Mouse (Mus musculus) B cell, adult 67 days (primary cell): ENCODE results near the gene Slc17a5. TPM values are rescaled to one million over a fixed set of nuclear protein-coding genes. Genes with fewer than 3 reads are reported as not detected.

Experiments used
- total RNA-seq, 2 experiments: library from RNA; stranded (reverse); gene quantifications; 4 replicates each; pipeline ENCODE4 v1.2.4; 2023

Slc17a5 gene
- 1 to 10 TPM; 6.3 to 7.9 TPM for total RNA-seq

DNA sequence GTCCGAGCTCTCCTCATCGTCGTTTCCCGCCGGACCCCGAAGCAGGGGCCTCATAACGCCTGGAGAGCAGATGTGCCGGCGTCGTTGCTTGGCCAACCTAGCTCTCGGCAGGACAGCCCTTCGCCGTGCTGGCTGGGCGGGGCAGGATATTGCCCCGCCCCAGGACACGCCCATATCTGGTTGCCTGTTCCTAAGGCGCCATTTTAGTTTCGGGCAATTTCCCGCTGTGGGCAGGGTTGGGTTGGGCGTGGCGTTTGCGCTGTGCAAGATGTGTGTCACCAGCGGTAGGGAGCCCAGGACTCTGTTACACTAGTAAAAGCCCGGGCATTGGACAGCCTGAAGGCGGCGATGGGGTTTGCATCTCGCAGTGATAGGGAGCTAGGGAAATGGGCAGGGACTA lies at the start of gene Slc17a5:
Gene Slc17a5, minus strand, starts transcription at position 128 of the 400 bp plus-strand sequence.

DNA sequence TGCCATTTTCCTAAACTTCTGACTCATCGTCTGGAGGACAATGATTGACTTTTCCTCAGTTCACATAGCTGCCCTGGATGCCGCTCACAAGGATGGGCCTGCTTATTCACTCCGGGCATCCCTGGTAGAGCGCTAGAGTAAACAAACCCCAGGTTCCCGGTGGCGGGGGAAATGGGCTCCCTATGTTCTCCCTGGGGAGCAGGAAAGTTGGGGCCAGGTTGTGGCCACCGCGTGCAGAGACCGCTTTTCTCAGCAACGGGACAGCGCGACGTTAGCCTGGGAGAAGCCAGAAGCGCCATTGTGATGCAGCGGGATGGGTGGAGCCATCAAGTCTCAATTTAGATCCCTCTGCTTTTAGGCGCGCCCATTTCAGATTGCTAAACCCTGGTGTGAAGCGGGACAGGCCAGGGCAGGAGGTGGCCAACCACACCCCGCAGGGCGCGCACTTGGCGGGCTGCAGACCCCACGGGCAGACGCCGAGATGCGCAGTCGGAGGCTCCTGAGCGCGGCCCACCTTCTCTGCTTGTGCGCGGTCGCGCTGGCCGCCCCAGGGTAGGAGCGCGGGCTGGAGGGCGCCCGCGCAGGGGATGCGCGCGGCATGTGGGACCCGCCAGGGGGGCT lies 27.7 kb upstream of the Slc17a5 start, which contains the start of gene Cd109:
Gene Cd109, plus strand, starts transcription at position 146 of the 621 bp plus-strand sequence.

DNA sequence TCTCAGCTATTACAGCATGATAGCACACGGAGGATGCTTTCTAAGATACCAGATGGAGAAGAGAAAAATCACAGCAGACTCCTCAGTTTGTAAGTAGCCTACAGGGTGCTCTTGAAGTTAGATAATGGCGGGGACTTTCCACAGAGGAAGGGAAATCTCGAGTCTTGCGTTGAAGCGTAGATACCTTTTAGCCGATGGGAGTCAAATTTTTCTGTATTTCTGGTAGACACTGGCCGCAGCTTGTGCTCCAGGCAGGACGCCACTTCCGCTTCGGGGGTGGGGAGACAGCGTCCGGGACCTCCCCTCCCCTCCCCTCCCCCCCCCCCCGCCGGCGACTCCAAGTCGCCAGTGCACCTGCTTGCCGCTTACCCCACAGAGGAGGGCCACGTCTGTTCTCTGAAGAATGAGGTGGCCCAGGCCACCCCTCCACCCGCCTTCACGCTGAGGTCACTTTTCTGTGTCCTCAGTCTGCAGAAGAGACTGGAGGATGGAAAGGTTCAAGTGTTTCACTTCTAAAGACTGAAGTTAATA lies 98.9 kb downstream of the Slc17a5 start, which contains the start of gene Eef1a1:
Gene Eef1a1, minus strand, starts transcription at position 262 of the 531 bp plus-strand sequence.

Other genes starting within 250 kb of the Slc17a5 start
- not detected for gene Gsta2, start 232.3 kb downstream of the Slc17a5 start, total RNA-seq
- gene Dppa5a, start 219.9 kb downstream of the Slc17a5 start, total RNA-seq, result not detected
- gene Ooep, start 209.3 kb downstream of the Slc17a5 start, total RNA-seq, result not detected
- gene Ddx43, start 192.3 kb downstream of the Slc17a5 start, total RNA-seq, result not detected
- 1 to 10 TPM; 1.4 to 2.1 TPM for gene Cgas, start 144.8 kb downstream of the Slc17a5 start, total RNA-seq
- gene Mto1, start 139.8 kb downstream of the Slc17a5 start, total RNA-seq, result 10 to 100 TPM; 25.4 to 34.6 TPM
- under 1 TPM in 1 of 2 experiments, not detected in 1; 0.62 TPM for gene Gm17324, start 139.3 kb downstream of the Slc17a5 start, total RNA-seq
- 1,000 to 10,000 TPM; 8,287 to 8,401 TPM for gene Eef1a1, start 98.9 kb downstream of the Slc17a5 start, total RNA-seq
- gene Cd109, start 27.5 kb upstream of the Slc17a5 start, total RNA-seq, result not detected